Mouse (Mus musculus): ENCODE data around the gene Alg3.

Gene Alg3

GRCm38 (mm10) chr16:20604705-20605104, 6.8 kb downstream of the Alg3 start:
- no peak for DNase-seq (ENCODE audit: low spot score in 2 of 2)

DNA sequence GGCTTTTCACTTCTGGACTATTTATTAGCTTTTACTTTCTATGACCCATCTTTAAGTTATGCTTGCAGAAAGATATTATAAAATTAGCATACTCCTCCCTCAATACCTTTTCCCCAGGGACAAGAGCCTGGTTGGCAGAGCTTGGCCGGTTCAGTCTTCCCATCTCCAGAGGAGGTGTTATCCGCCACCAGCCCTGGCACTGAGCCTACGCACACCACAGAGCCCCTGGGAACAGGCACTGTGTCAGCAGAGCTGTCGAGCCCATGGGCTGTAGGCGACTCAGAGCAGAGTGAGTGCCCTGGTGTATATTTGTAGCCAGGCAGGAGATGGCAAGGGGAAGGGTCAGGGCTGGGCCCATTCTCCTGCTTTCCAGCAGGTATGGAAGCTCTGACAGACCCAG, 11.0 kb downstream of the Alg3 start:
- no peak for DNase-seq (ENCODE audit: low spot score in 2 of 2)

- DNase-seq (ENCODE audit: low spot score in 2 of 2) = no peak
Observed at GRCm38 (mm10) chr16:20596687-20597441, 14.7 kb downstream of the Alg3 start.

- no peak for DNase-seq (ENCODE audit: low spot score in 2 of 2)
Observed at GRCm38 (mm10) chr16:20595737-20596136, 15.8 kb downstream of the Alg3 start.

DNA sequence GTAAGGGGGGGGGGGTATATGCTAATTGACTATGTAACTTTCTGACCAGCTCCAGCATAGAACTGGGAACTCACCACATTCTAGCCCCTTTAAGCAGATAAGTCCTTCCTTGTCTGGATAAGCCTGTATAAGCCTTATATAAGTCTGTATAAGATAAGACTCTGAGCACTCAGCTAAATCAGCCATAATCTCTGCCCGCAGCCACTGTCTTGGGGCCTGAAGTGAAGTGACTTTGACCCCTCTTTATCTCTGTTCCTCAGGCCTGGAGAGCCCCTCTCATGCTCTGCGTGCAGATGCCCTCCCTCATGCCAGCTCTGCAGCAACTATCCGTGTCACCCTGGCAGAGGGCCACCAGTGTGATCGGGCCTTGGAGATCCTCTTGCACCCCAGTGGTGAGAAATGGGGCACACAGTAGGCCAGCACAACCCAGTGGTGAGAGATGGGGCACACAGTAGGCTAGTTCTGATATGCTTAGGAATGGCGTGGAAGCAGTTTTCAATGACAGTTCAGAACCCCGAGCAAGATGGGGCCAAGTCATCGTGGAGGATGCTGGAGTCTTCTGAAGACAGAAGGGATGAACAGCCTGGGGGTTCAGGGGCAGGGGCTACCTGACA, 16.4 kb downstream of the Alg3 start:
- no peak for DNase-seq (ENCODE audit: low spot score in 2 of 2)

DNA sequence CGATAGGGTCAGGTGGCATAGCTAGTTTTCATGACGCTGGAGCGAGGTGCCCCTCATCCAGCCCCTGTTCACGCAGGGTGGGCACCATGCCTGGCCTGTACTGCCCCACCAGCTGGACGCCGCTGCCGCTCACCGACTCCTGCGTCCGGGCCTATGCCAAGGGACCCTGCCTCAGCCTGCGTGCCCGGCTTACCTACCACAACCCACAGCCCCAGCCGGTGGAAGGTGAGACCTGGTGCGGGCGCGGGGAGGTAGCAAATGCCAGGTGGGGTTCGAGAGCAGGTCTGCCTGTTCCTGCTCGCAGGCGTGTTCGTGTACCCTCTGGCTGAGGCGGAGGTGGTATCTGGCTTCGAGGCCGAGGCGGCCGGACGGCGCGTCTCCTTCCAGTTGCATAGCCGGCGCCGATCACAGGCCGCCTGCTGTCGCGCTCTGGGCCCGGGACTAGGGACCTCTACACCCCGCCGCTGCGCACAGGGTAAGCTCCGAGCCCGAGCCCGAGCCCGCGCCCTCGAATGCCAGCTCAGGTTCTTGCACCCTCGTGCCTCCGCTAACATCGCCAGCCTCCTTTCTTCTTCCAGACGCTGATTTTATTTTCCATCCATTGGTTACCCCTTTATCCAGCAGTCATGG, 20.3 kb downstream of the Alg3 start:
- no peak for DNase-seq (ENCODE audit: low spot score in 2 of 2)

- no peak for DNase-seq (ENCODE audit: low spot score in 2 of 2)
Observed at GRCm38 (mm10) chr16:20590680-20591038, 20.9 kb downstream of the Alg3 start.

- peak; percentile 31 to 44 for DNase-seq (ENCODE audit: low spot score in 2 of 2)
Observed at GRCm38 (mm10) chr16:20589939-20590679, 21.4 kb downstream of the Alg3 start.

DNA sequence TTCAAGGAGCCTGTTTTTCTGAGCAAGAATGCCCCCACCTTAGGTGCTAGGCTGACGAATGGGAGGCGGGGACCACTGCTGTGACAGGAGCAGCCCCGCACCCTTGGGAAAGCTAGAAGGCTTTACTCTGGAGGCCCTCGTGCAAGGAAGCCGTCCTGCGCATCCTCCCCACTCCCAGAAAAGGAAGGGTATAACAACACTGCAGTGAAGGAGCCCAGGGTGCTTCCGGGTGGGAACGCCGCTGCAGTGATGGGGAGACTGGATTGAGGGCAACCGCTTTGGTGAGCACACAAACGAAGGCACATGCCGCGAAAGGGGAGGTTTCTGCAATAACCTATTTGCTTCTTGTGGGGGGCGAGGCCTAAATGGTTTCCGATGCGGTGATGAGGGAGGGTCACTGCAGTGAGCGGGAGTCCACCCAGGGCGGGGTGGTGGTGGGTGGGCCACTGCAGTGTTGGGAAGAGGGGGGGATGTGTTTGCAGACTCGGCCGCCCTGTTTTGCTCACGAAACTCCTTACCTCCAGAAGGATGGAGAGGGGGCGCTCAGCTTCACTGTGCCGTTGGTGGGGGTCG, 22.1 kb downstream of the Alg3 start, which contains the start of gene Vwa5b2:
Gene Vwa5b2, plus strand, starts transcription at position 106 of the 573 bp plus-strand sequence.
- DNase-seq (ENCODE audit: low spot score in 2 of 2) = peak; percentile 33 to 48

GRCm38 (mm10) chr16:20565075-20565474, 46.5 kb downstream of the Alg3 start:
- DNase-seq (ENCODE audit: low spot score in 2 of 2) = no peak

DNA sequence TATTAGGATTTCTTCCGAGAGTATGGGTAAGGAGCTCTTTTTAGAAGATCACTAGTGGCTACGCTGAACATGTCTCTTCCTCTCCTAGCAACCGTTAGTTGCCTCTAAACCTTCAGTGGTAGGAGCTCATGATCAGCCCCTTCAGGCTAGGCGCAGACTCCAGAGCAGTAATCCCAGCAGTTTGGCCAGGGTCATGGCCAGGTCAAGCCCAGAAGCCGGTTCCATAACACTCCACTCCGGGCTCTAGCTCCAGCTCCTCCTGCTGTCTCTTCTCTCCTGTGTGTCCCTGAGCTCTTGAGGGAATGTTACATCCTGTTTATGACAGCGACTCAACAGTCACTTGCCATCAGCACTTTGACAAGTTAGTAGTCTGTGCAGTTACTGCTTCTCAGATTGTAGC, 54.2 kb downstream of the Alg3 start:
- DNase-seq (ENCODE audit: low spot score in 2 of 2) = no peak
